Mouse (Mus musculus) left cerebral cortex, adult 2 months (tissue): ENCODE results near the gene Ptbp1. TPM values are rescaled to one million over a fixed set of nuclear protein-coding genes. Genes with fewer than 3 reads are reported as not detected.

Experiments used
- DNase-seq, 2 experiments: peaks; one replicate each; pipeline ENCODE4 v3.0.0; 2021 to 2022; ENCODE audit warnings: low spot score in 2 of 2, mixed read lengths in 1 of 2; ENCODE audit errors: extremely low spot score in 1 of 2
- H3K27ac ChIP-seq: fragments of 200-600 bp; 2 replicates; pipeline ENCODE4 v1.8.1; 2022
- H3K4me3 ChIP-seq: fragments of 200-600 bp; 2 replicates; pipeline ENCODE4 v1.8.1; 2022
- CTCF ChIP-seq: fragments of 200-600 bp; IDR thresholded peaks from 2 replicates; pipeline ENCODE4 v1.8.1; 2022; ENCODE audit warnings: antibody characterized with exemption, mild to moderate bottlenecking, moderate library complexity
- intact Hi-C: fragments of 180-260 bp; cut with DNase I; formaldehyde crosslinking; loops from one replicate; pipeline ENCODE4 v1.15.1; 2025
- total RNA-seq, 2 experiments: library from RNA; stranded (reverse); gene quantifications; 2 replicates each; pipeline ENCODE4 v1.2.3; 2021

Ptbp1 gene
- total RNA-seq, 2 experiments from 2014 or later, result 55.5 to 61.7 TPM

DNA sequence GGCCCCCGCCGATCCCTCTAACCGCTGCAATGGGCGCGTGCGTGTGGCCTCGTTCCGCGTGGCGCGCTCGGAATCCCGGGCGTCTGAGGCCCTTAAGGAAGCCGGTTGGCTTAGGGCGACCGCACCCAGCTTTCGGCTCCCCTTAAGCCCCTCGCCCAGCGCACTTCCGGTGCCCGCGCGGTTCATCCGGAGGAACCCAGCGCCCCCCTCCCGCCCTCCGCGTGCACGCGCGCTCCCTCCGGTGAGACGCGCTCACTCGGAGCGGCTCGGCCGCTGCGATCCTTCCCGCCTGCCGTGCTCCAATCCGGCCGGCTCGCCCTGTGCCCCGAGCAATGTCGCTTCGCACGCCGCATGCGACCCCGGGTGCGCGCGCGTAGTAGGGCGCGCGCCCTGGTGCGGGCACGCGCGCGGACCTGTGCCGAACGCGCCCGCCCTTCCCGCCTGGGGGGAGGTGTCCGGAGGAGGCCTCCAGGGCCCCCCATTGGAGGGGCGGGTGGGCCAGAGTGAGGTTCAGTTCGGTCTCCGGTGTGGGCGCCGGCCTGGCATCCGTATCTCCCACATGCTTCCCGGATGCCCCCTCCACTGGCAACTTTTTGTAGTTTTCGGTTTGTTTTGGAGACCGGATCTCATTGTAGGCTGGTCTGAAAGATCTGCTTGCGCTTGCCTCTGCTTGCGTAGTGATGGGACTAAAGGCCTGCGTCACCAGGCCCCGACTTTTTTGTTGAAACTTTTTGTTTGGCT lies 744 bp downstream of the Ptbp1 start:
- Histone ChIP-seq H3K4me3 (peak overlapping the region; percentile 95), H3K27ac (peak overlapping the region; percentile 97)
- TF ChIP-seq CTCF, result no peak
- peak; percentile 59 to 64 for DNase-seq
- intact Hi-C loops, result no loop called here

DNA sequence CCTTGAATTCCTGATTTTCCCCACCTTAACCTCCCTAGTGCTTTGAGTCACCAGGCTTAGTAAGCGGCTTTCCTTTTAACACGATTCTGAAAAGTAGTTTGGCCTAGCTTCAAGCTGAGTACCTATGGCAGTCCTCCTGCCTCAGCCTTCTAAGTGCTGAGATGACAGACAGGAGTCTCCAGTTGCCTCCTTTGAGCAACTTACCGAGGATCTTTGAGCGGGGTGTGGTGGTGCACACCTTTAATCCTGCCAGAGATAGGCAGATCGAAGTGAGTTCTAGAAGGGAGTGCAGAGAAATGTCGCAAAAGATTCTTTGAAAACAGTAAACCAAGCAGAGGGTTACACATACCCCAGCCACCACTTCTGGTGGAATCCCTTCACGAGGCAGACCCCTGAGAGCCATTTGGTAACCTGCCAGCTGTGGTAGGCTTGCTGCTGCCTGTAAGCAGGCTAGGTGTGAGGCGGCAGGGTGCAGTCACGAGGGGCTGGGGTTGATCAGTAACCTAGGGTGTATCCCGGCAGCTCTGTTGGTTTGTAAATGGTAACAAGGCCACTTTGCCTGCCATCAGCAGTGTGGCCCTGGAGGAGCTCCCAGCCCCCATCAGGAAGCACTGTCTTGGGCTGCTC lies 1.4 kb downstream of the Ptbp1 start:
- TF ChIP-seq CTCF, result no peak
- Histone ChIP-seq H3K27ac (peak overlapping the region; percentile 97), H3K4me3 (peak overlapping the region; percentile 95)
- intact Hi-C loops, result no loop called here
- DNase-seq, result no peak

DNA sequence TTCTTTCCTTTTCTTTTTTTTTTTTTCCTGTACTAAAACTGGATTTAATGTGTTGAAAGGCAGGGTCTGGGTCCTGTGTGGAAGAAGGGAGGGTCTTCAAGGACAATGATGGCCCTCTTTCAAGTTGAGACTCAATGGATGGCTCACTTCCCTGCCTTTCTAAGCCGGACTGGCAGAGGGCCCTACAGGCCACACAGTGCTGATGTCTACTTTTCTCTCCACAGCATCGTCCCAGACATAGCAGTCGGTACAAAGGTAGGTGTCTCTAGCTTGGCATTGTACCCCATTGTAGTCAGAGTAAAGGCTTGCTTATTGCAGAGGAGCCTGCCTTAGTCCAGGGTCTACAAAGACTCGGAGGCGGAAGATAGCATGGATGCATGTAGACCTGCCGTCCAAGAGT lies 2.1 kb downstream of the Ptbp1 start:
- Histone ChIP-seq H3K27ac (peak overlapping the region; percentile 97; the same call in 1 of the 2 replicates), H3K4me3 (peak overlapping the region; percentile 95)
- TF ChIP-seq CTCF, result no peak
- DNase-seq, result no peak
- intact Hi-C loops, result no loop called here

DNA sequence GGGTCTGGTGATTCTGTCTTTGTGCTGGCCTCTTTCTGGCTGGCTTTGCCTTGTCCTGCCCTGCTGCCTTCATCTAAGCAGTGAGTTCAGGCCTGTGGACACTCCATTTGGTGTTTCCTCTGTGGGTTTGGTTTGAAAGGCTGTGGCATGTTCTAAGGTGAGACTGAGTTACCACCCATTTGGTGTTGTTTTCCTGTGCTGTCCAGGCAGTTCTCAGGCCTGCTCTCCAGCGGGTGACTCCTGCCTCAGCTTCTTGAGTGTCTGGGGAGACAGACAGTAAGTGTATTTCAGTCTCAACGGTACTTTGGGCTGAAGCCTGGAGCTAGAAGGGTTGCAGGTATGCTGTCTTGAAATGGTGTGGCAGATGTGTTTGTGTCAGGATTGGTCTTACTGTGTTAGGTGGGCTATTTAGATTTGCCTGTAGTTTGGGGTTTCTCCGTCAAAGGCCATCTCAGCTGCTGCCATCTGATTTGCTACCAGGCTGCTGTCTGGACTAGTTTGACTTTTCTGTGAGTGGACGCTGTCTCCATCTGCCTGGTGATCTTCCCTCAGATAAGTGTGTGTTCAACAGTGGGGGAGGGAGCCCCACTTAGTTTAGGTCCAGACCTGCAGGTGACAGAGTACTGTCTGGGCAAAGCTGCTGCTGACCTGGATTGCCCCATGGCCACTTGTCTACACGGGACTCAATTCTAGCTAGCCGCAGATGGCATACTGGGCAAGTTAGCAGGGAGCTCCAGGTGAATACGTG lies 2.7 kb downstream of the Ptbp1 start:
- Histone ChIP-seq H3K27ac (peak overlapping the region; percentile 54; the same call in 1 of the 2 replicates), H3K4me3 (peak overlapping the region; percentile 95)
- intact Hi-C loops, result no loop called here
- TF ChIP-seq CTCF, result no peak
- DNase-seq, result no peak

- DNase-seq, result peak in 1 of 2 experiments; percentile 28
- intact Hi-C loops, result no loop called here
- TF ChIP-seq CTCF, result no peak
- H3K4me3 ChIP-seq, result peak overlapping the region; percentile 95; the same call in 1 of the 2 replicates
- H3K27ac ChIP-seq, result peak overlapping the region; percentile 54; the same call in 1 of the 2 replicates
These were observed 3.2 kb downstream of the Ptbp1 start for GRCm38 (mm10) chr10:79857452-79857811.

DNA sequence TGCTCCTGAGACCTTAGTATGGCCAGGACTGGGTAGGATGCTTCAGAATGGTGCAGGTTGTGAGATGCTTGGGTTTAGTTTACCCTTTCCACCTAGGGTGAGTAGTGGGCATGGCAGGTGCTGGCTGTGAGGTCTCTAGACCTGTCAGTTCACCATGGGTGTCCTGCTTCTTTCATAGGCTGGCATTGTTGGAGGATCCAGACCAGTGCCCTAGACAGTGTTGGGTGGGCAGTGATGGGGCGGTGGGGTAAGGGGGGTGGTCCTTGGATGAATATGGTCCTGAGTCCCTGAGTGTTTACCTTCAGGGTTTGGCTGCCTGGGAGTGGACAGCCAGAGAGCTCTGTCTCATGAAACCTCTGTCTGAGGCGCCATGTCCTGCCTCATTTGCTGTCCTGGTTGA lies 3.7 kb downstream of the Ptbp1 start:
- Histone ChIP-seq H3K27ac (peak overlapping the region; percentile 24; the same call in 1 of the 2 replicates), H3K4me3 (no peak overlapping the region)
- no peak for DNase-seq
- TF ChIP-seq CTCF, result no peak
- intact Hi-C loops, result no loop called here

GRCm38 (mm10) chr10:79858416-79859074 lies 4.3 kb downstream of the Ptbp1 start:
- intact Hi-C loops, result no loop called here
- Histone ChIP-seq H3K4me3 (0 out of 2 replicates have a peak overlapping the region, but pooled peaks have one; percentile 14), H3K27ac (no peak overlapping the region)
- peak; percentile 65 to 71 for DNase-seq
- no peak for TF ChIP-seq CTCF

DNA sequence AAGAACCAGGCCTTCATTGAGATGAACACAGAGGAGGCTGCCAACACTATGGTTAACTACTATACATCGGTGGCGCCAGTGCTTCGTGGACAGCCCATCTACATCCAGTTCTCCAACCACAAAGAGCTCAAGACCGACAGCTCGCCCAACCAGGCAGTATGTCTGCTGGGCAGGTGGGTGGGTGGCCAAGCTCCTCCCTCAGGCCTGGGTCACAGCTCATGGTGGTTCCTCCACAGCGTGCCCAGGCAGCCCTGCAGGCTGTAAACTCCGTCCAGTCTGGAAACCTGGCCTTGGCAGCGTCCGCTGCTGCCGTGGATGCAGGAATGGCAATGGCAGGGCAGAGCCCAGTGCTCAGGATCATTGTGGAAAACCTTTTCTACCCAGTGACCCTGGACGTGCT lies 4.9 kb downstream of the Ptbp1 start:
- H3K27ac ChIP-seq, result no peak overlapping the region
- intact Hi-C loops, result no loop called here
- no peak for TF ChIP-seq CTCF
- H3K4me3 ChIP-seq, result no peak overlapping the region
- no peak for DNase-seq

DNA sequence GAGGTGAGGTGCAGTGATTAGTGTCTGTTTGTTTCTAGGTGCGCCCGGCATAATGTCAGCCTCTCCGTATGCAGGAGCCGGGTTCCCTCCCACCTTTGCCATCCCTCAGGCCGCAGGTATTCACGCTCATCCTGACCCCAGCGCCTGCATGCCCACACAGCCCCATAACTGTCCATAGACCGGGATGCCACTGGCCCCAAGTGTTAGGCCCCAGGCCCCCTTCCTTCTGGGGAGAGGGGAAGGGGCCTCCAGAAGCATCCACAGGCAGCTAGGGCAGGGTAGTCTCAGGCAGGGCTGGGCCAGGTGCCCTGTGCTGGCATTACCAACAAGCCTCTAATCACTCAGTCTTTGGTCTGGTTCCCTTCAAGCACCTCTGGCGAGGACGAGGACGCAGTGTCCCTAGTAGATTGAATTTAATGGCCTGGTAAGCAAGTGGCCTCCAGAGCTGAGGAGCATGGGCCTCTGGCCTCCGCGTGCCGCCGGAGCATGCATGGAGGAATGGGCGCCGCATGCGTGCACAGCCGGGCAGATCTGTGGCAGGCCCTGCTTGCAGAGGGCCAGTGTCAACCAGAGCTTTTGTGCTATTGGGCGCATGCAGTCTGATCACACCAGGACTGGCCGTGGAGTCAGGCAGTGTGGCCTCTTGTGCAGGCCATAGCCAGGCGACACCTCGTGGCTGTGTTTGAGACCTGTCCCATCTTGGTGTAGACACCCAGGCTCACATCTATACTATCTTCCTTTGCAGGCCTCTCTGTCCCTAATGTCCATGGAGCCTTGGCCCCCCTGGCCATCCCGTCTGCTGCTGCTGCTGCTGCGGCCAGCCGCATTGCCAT lies 6.1 kb downstream of the Ptbp1 start:
- no peak overlapping the region for H3K27ac ChIP-seq
- no peak for TF ChIP-seq CTCF
- intact Hi-C loops, result no loop called here
- H3K4me3 ChIP-seq, result no peak overlapping the region
- DNase-seq, result no peak

DNA sequence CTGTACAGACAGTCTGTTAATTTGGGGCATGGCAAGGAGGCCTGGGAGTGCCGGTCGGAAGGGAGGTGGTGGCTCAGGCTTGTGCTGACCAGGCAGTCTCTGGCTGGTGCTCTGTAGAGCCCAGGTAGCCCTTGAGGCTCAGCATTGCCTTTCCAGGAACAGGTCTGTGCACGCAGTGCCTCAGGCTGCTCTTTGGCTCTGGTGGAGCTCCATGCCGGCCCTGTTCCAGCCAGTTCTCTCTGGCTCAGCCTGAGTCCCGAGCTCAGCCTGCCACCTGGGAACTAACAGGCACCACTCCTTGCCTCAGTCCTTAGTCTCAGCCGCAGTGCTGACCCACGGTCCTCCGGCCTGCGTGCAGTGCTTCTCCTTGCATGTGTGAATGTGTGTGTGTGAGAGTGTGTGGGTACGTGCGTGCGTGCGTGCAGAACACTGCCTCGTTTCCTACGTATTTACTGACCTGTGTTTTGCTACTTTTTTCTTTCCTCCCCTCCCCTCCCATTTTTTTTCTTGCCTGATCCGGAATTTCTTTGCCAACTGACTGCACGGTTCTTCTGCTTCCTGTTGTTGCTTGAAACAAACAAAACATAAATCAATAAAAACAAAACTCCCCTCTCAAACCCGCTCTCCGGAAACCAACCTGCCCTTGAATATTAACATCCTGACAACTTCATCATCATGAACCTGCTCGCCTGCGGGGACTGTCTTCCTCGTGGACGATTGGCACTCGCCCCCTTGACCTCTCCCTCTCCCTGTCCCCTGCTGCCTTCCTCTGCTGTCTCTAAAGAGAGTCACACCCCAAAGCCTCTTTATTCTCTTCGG lies 7.2 kb downstream of the Ptbp1 start:
- no peak for DNase-seq
- Histone ChIP-seq H3K4me3 (no peak overlapping the region), H3K27ac (no peak overlapping the region; the same call in 1 of the 2 replicates)
- intact Hi-C loops, result no loop called here
- TF ChIP-seq CTCF, result no peak
